Mouse (Mus musculus) MEL-GATA-1-ER (cell line): ENCODE measurements around the gene Gins3.
A peak's percentile ranks its signal among the peaks of the same experiment; 100 is the strongest.
"Not testable (repeated sequence)": the region's sequence is repeated elsewhere in the genome, so short reads cannot be mapped to it uniquely, and the experiment has no call there.

Experiments
- DNase-seq: peaks from one replicate; pipeline ENCODE4 v3.0.0-alpha.2; 2012; ENCODE audit warnings: low read depth; ENCODE audit errors: extremely low read depth

The Gins3 gene

GRCm38 (mm10) chr8:95633262-95634062 lies at the start of gene Gins3:
TSS of gene Gins3 (plus strand) at chr8:95633453.
- peak; percentile 91 for DNase-seq

DNA sequence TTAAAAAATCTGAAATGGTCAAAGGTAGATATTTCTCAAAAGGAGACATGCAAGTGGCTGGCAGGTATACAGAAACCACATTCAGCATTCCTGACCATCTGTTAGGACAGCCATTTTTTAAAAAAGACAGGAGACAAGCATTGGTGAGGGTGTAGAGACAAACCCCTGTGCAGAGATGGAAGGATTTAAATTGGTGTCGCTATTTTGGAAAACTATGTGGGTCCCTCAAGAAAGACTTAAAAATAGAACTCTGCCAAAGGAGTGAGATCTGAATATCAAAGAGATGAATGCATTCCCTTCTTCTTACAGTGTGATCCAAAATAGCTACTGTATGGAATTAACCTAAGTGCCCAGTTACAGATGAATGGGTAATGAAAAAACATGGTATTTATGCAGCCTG lies 45.9 kb upstream of the Gins3 start:
- DNase-seq, result no peak

GRCm38 (mm10) chr8:95589282-95589681 lies 44.0 kb upstream of the Gins3 start:
- DNase-seq, result no peak

- DNase-seq, result no peak
Measured at GRCm38 (mm10) chr8:95590539-95590938, 42.7 kb upstream of the Gins3 start.

DNA sequence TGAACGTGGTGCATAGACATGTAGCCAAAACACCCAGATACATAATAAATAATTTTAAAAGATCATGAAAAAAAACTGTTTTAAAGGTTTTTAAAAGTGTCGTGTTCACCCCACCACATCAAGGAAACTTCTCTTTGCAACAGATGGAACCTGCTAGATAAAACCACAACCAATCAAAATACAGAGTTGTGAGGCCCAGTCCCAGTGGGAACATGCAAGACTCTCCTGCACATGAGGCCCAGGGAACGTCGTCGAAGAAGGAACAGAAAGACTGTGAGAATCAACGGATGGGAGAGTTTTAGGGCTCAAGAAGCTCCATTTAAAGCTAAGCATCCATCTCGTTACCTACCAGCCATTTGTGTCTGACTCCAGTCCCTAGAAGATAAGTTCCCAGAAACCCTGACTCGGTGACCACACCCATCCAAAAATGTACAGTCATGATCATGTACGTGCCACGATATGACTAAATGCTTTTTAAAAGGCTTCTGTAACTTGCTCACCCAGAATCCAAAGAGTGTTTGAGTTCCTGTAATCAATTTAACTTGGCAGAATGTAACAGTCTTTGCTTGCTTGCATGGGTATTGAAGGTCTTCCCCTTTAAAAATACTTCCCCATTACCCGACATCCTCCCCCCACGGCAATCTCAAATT lies 41.0 kb upstream of the Gins3 start:
- DNase-seq, result peak; percentile 81

DNA sequence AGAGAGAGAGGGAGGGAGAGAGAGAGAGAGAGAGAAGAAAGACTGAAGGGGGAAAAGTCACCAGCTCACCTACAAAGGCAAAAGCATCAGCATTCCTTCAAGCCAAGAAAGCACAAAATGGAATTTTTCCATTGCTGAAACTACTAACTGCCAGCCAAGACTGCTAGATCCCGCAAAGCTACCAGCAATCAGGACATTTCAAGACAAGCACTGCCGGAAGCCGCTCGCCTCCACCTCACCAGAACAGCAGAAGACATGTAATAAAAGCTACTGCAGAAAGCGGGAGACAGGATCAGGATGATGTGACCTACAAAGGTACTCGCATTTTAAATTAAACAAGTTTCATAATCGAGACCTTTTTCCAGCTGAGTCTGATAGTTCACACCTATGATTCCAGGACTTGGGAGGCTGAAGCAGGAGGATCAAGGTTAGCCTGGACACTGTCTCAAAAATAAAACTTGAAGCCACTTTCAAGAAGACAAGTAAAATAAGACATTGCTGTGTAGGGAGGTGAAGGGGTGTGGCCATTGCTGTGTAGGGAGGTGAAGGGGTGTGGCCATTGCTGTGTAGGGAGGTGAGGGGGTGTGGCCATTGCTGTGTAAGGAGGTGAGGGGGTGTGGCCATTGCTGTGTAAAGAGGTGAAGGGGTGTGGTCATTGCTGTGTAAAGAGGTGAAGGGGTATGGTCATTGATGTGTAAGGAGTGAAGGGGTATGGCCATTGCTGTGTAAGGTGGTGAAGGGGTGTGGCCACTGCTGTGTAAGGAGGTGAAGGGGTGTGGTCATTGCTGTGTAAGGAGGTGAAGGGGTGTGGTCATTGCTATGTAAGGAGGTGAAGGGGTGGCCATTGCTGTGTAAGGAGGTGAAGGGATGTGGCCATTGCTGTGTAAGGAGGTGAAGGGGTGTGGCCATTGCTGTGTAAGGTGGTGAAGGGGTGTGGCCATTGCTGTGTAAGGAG lies 39.5 kb upstream of the Gins3 start:
- DNase-seq, result no peak

DNA sequence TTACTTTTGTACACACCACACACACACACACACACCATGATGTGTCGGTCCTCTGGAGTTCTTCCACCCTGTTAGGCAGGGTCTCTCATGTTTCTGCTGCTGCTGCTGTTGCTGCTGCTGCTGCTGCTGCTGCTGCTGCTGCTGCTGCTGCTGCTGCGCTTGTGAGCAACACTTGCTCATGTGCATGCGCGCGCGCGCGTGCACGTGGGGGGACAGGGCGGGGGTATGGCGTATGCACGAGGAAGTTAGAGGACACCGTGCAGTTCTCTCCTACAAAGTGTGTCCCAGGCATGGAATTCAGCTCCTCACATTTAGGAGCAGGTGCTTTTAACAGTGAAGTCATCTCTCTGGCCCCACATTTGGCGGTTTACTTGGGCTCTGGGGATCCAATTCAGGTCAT lies 38.1 kb upstream of the Gins3 start:
- no peak for DNase-seq

- no peak for DNase-seq
Measured at GRCm38 (mm10) chr8:95596841-95597241, 36.4 kb upstream of the Gins3 start.

- no peak for DNase-seq
Measured at GRCm38 (mm10) chr8:95599861-95600260, 33.4 kb upstream of the Gins3 start.

DNA sequence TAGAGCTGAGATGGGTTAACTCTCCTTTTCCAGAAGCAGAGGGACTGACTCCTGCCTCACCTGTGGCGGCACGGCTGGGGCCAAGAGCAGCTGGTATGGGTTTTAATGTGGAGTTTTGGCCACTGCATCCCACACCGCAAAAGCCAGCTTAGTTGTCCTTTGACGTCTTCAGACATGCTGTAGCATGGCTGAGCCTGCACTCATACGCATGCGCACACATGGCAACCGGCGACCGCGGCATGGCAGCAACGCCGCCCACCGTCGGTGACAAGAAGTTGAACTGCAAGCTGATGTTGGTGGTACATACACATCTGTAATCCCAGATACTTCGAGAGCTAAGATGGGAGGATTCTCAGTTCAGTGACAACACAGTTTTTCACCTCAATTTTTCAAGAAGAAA lies 31.9 kb upstream of the Gins3 start:
- DNase-seq, result no peak

DNA sequence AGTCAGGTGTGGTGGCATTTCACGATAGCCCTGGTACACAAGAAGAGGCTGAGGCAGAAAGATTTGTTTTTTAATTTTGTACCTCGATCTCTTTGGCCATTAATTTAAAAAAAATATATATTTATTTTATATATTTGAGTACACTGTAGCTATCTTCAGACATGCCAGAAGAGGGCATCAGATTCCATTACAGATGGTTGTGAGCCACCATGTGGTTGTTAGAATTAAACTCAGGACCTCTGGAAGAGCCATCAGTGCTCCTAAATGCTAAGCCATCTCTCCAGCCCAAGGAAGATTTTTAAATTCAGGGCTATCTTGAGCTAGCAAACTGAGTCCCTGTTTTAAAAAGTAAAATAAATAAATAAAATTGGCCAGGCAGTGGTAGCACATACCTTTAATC lies 31.1 kb upstream of the Gins3 start:
- no peak for DNase-seq

GRCm38 (mm10) chr8:95606509-95606908 lies 26.7 kb upstream of the Gins3 start:
- not testable (repeated sequence) for DNase-seq

GRCm38 (mm10) chr8:95607210-95607609 lies 26.0 kb upstream of the Gins3 start:
- no peak for DNase-seq

DNA sequence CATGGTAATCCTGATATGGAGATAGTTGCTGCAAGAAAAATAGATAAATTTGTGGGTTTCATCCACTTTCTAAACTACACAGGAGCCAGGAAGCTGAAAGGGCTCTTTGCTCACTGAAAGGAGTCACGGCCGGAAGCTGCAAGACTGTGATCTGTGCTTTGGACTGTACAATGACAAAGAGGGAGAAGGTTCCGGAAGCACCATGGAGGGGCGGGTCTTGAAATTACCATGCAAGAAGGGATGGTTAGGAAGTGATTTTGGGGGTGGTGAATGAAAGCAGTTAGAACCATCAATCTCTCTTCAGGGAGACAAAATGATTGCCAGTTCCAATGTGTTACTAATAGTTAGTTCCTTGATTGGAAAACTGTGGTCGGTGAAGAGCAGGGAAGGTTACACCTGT lies 23.8 kb upstream of the Gins3 start:
- DNase-seq, result no peak

DNA sequence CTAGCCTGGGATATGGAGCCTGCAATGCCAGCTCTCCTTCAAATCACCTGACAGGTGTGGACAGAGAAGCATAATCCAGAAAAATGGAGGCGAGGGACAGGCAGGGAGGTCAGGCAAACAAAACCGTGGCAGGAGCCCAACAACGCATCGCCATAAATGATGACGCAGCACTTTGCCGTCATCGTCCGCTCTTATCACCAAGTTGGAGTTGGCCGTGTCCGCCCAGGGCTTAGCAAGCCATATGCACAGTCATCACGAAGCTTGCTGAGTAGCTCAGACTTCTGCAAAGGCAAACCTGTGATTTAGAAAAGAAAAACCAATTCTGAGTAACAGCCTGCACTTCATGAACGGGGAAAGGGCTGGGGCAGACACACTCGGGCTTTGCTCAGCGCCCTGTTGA lies 22.5 kb upstream of the Gins3 start:
- peak; percentile 26 for DNase-seq

DNA sequence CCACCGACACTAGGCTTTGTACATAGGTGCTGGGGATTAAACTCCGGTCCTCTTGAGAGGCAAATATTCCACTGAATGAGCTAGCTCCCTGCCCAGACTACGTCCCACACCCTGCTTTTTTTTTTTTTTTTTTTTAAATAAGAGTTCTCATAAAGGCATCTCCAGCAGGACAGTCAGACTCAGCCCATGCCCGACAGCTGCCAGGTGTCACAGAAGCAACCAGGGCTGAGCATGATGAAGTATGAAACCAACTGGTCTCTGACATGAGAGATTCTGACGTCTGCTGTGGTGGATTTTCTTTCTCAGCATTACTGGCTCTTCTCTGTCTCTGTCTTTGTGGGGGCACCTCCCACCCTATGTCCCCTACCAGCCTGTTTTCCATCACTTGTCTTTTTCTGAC lies 21.5 kb upstream of the Gins3 start:
- DNase-seq, result no peak

DNA sequence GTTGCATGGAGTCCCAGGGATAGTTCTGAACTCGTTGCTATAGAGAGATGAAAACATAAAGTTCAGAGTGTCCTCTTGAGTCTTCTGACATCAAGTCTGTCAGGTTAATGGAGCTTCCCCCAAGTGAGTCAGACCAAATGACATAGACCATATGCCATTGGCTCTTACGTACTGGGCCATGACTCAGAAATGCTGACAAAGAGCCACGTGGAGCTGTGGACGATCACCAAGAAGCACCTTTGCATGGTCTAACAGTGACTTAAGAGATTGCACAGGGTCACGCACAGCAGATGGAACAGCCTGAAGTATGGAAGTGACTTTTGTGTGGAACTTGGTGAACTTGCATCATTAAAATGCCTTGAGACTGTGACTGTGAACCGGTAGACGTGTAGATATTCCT lies 16.9 kb upstream of the Gins3 start:
- no peak for DNase-seq

DNA sequence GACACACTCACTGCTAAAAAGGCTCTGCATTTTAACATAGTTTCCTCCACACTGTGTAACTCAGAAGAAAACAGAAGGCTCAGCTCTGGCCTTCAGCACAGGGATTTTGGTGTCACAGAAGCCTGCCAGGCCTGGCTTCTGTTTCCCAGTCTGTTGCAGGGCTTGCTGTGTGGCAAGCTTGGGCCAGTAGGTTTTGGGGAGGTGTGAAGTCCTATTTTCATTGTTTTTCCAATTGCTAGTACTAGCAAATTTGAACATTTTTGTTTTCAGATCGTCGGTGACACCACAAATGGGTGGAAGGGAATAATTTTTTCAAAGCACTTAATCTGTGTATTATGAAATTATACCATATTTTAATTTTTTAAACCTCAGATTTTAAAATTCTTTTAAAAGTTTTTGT lies 13.2 kb upstream of the Gins3 start:
- DNase-seq, result no peak

- no peak for DNase-seq
Measured at GRCm38 (mm10) chr8:95624833-95625232, 8.4 kb upstream of the Gins3 start.

GRCm38 (mm10) chr8:95632840-95633239 lies 413 bp upstream of the Gins3 start:
- DNase-seq, result no peak

- DNase-seq, result no peak
Measured at GRCm38 (mm10) chr8:95634063-95634340, 749 bp downstream of the Gins3 start.

GRCm38 (mm10) chr8:95644942-95645341 lies 11.7 kb downstream of the Gins3 start:
- no peak for DNase-seq
